Mouse (Mus musculus) inflammation-experienced regulatory T-cells, adult 6 months (primary cell): ENCODE data around the gene Tmprss6. TPM values are rescaled to one million over a fixed set of nuclear protein-coding genes. Genes with fewer than 3 reads are reported as not detected.
A peak's percentile ranks its signal among the peaks of the same experiment; 100 is the strongest.

Source experiments
- ATAC-seq: one replicate; pipeline ENCODE4 v1.8.0; 2017
- polyA plus RNA-seq, 3 experiments: library from polyadenylated mRNA; unstranded; fragments of 100-300 nt; shearing (Covaris generic); gene quantifications; one replicate each; pipeline ENCODE4 v1.2.1; 2017

Gene Tmprss6
- polyA plus RNA-seq, 3 experiments from 2014 or later: not detected

DNA sequence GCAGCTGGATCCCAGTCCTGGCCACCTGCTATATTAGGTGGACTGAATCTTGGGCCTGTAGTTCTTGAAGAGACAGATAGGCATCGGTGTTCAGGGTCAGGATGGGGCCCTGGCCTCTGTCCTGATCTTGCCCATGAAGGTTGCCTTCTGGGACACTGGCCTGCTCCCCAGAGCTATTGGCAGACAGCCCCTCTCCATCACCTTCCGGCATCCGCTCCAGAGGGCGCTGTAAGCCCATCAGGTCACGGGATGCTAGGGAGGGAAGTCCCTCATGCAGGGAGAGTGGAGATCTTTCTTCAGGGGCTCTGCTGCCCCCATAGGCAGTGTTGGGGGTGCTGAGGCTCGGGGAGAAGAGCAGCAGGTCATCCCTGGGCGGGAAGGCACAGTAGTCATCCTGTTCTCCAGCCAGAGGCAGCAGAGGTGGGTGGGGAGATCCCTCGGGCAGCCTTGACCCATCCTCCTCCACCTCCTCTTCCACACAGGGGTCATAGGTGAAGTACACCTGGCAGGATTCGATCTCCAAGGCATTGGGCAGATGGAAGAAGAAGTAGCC is 13.1 kb upstream of the Tmprss6 start:
- no peak for ATAC-seq

DNA sequence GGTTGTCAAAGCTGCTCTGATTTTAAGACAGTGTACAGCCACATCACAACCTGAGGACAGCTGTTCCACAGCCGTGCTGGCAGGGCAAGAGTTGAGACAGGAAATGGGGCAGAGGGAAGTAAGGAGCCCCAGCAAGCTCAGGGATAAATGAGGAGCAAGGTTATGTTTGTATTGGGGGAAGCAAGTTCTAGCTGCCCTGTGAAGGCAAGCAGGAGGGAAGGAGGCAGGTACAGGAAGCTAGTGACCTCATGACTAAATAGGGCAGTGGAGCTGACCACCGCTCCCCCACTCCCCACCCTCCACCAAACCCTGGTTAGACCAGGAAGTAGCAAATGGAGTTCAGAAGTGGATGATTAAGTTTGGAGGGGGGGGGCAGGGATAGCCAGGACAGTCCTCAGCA is 12.6 kb upstream of the Tmprss6 start:
- ATAC-seq: no peak

DNA sequence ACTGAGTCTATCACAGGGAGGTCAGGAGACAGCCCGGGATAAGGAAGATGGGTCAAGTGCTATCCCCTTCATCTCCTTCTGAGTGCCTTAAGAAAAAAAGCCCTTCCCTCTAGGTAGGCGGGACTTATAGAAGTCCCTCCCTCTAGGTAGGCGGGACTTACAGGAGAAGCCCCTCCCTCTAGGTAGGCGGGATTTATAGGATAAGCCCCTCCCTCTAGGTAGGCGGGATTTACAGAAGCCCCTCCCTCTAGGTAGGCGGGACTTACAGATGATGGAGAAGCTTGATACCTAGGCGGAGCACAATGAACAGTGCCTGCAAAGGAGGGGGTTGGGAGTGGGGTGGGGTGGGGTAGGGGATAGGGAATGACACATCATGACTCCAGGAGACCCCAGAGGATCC is 11.7 kb upstream of the Tmprss6 start:
- peak; percentile 6 for ATAC-seq

DNA sequence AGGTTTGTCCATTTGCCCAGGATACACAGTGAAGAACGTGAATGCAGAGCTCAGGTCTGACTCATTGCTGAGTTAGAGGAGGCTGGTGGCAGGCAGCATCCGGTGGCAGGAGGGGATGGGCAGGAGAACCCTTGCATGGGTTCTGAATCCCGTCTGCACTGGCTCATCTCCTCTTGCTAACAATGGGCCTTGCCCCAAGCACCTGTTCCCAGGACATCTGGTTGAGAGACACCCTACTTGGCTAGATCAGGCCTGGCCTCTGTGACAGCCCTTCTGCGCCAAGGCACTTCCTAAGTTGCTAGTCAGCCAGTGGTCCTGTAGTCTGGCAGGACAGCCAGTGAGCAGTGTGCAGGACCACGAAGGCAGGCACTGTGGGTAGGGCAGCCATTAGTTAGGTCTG is 11.0 kb upstream of the Tmprss6 start:
- peak; percentile 39 for ATAC-seq

DNA sequence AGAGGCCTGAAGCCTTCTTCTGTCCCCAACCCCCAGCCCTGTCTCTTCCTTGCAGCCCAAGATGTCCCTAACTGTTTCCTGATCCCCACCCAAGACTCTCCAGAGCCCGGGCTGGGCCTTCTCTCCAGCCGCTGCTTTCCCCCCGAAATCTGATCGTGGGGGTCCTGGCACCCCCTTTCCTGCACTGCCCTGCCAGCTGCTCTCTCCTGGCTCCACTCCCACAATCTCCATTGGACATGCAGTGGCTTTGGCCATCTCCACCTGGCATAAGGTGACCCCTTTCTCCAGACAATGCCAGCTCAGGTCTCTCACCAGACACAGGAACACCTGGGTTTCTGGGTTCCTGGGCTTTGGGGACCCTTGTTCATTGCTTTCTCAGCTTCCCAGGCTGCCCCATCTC is 9.6 kb upstream of the Tmprss6 start:
- no peak for ATAC-seq

DNA sequence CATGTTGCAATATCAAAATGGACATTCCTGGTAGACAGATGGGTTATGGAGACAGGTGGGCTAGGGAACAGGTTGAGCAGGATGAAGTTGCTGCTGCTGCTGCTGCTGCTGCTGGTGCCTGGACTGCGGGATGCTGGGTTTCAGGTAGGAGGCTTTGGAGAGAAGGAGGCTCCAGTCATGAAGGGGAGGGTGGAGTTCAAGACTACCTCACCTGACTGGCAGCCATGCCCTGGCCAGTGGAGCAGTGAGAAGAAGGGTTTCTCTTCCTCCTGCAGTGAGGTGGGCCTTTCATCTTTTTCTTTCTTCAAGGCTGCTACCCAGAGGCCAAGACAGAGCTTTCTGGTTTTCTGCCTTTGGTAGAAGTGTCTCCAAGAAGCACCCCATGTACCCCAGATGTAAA is 8.4 kb upstream of the Tmprss6 start:
- ATAC-seq: no peak

DNA sequence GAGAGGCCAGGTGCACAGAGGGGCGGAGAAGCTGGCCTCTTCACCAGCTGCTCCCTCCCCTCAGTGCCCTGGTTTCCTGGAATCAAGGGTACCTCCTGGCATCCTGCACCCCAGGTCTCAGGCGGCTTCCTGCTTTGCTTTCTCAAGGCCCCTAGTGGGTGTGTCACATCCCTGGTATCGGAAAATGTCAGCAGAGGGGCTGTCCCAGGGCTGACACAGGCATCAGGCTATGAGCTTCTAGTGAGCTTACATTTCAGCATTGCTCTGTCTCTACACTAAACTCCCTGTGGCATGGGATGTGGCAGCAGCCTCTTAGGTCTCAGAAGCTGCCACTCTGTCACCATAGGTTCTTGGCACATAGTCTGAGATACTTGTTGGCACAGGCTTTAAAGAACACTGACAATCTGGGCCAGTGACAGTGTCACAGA is 7.2 kb upstream of the Tmprss6 start:
- peak; percentile 86 for ATAC-seq

DNA sequence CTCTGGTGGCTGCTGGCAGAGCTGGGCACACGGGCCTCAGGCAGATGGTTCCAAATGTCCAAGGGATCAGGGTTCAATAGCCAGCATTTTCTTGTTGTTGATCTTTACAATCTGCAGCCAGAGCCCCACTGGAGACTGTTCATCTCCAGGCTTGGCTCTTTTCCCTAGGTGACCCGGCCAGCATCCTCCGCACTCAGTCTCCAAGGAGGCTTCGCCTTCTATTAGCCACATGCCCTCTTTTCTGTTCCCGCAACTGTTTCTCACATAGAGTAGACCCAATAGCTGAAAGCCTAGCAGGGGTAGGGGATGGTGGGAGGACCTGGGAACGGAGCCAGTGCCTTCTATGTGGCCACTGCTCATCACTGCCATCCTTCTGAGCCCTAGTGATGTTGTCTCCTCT is 5.0 kb upstream of the Tmprss6 start:
- ATAC-seq: no peak

DNA sequence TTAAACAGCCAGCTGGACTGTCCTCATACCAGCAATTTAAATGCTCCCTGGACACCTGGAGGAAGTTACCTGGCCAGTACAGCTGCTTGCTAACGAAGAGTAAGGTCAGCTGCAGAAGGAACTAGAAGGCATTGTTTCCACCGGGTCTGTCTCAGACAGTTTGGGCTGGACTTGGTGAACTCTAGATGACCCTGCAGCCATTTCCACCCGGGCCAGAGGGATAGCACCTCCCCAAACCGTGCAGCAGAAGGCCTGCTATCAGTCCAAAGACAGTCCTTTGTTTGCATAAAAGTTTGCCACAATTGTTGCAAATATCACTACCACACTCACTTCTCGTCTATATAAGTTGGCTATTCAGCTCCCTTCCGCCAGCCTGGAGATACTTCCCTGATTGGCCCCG is 3.5 kb upstream of the Tmprss6 start:
- ATAC-seq: no peak

DNA sequence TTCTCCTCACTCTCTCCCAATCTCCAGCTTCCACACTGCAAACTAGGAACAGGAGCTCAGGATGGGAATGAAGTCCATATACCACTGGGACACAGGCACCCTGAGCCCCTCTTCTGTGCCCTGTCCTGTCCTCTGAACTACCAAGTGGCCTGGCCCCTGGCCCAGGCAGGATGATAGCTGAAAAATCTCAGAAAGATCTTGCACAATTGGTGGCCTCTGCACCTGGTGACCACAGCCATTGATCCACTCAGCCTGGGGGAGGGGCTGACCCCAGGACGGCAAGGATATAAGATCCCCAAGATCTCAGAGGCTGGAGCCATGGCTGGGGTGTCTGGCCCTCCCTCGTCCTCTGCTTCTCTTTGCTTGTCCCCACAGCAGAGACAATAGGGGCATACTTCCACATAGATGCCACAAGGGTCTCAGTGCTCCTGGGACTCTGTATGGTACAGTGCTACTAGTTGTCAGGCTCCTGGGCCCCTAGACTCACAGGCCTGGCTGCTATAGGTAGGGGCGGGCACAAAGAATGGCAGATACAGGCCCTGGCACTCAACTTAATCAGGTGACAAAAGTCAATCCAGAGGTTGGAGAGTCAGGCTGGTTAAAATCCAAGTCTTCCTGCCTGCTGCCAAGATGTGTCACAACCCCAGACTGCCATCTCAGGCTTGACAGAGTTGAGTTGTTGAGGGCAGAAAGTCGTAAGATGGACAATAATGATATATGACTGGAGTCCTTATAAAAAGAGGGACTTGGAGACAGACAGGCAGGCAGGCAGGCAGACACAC is 2.3 kb upstream of the Tmprss6 start:
- no peak for ATAC-seq

DNA sequence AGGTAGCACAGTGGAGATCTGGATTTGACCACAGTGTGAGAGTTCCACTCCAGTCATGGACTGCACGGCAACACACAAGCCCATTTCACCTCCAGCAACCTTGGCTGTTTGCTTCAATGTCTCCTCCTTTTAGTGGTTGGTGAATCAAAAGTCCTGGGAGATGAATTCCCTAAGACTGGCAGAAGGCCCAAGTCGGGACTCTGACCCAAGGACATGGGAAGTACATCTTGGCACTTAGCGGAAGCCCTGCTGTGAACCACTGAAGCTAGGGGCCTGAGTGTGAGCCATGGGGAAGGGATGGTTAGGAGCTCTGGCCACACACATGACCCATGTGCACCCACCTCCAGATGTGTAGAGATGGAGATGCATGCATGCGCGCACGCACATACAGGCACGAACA is 864 bp downstream of the Tmprss6 start:
- no peak for ATAC-seq

DNA sequence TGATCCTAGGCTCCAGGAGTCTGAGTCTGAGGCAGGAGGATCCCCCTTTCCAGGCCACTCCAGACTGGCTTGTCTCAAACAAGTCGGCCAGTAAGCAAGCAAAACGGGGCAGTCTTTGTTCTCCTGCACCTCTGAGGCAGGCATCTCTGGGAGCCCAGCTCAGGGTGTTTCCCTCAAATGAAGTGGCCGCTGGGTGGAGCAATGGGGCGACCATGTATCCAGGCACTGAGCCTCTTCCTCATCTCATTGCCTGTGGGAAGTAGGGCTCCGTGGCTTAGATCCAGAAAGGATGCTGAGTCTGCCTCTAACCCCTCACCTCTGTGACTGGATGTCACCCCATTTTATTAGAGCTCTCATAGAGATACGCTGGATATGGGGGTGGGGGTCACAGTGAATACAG is 1.6 kb downstream of the Tmprss6 start:
- no peak for ATAC-seq

DNA sequence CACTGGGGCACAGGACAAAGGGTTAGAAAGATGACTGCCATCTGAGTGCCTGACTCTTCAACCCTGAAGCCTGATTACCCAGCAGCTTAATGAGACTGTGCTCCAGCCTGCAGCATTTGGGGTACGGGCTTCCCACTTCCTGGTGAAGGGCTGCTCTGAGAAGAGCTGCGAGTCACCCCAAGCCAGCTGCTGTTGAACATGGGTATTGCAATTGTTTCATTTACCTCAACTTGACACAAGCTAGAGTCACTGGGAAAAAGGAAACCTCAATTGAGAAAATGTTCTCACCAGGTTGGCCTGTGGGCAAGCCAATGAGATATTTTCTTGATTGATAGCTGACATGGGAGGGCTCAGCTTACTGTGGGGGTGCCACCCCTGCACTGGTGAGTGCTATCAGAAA is 5.5 kb downstream of the Tmprss6 start:
- peak; percentile 87 for ATAC-seq

DNA sequence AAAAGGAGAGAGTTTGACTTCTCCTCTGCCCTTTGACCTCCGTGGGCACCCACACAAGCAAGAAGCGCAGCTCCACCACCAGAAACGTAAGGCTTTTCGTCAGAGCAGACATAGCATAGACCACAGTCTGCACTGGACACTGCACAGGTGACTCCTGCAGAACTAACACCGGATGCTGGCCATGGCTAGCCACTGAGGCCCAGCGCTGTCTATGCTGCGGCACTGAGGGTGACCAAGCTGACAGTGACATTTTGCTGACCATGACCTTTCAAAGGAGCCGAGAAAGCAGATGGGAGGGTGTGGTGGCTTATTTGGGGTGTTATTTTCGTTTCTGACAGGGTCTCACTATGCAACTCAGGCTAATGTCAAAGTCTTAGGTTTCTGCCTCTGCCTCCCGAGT is 11.2 kb downstream of the Tmprss6 start:
- ATAC-seq: no peak

DNA sequence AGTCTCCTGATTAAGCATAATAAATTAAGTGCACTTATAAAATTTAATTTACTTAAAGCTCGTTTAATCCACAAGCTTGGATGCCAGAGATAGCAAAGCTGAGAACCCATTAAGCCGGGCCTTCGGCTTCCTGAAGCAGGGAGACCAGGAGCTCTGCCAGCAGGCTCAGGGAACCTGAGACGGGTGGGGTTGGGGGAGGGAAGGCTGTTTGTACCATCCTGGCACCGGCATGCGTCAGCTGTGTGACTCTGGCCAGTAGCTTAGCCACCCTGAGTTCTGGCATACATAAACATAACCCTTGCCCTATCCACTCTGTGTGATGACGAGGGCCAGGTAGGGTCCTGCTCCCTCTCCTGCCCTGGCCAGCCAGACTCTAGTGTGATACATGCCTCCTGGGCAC is 12.4 kb downstream of the Tmprss6 start:
- ATAC-seq: no peak

DNA sequence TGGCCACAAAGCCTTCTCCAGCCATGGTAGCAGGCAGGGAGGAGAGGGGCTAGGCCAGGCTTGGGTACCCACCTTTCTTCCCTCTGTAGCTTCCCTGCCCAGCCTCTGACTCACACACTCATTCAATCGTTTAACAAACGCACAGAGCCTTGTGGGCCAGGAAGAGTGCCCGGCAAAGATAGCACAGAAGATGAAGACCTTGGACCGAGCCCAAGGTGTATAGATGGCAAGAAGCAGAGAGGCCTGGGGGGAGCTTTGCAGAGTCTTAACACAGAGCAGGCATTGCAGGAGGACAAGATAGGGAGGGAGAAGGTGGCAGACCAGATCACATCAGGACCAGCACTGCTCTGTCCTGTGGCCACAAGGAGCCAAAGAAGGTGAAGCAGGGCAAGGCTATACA is 13.3 kb downstream of the Tmprss6 start:
- ATAC-seq: no peak

DNA sequence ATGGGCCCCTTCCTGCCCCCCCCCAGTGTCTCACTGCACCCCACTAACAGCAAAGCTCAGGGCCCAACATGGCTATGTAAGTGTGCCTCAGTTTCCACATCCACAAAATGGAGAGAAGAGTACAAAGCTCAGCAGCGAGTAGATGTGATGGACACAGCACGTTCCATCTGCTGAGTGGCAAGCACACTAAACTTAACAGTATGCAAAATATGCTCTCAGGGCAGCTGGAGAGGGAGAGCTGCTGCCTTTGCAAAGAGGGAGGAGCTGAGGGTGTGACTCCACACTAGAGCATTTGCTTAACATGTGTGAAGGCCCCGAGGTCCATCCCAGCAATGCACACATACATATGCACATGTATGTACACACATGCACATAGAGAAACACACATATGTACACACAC is 15.5 kb downstream of the Tmprss6 start:
- ATAC-seq: no peak

DNA sequence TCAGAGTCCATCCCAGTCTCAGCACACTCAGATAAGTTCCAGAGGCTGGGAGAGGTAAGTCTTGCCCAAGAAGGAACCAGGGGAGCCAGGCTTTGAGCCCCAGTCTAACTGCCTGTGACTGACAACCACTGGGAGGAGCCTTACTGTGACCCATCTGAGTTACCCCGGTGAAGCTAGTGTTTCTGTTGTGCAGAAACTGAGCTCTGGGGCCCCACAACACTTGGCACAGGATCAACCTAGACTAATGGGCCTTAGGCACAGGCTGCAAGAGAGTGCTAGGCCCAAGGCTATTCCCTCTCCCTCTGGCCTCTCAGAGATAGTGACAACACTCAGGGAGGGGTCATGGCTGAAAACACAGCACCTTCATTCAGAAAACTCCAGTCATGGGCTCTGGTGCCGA is 17.2 kb downstream of the Tmprss6 start:
- no peak for ATAC-seq

DNA sequence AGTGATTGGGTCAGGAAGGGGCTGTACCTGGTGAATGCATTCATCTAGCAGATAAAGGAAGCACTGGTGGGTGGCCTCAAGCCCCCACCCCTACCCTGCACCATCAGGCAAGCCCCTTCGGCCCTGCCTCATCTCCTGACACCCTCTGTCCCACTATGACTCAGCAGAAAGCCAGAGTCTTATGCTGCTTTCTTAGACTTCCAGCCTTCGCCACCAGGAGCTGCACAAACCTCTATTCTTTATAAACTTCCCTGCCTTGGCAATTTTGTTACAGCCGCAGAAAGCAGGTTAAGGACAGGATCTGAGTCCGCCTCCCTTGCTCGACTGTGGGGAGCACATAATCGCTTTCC is 18.0 kb downstream of the Tmprss6 start:
- peak; percentile 30 for ATAC-seq

DNA sequence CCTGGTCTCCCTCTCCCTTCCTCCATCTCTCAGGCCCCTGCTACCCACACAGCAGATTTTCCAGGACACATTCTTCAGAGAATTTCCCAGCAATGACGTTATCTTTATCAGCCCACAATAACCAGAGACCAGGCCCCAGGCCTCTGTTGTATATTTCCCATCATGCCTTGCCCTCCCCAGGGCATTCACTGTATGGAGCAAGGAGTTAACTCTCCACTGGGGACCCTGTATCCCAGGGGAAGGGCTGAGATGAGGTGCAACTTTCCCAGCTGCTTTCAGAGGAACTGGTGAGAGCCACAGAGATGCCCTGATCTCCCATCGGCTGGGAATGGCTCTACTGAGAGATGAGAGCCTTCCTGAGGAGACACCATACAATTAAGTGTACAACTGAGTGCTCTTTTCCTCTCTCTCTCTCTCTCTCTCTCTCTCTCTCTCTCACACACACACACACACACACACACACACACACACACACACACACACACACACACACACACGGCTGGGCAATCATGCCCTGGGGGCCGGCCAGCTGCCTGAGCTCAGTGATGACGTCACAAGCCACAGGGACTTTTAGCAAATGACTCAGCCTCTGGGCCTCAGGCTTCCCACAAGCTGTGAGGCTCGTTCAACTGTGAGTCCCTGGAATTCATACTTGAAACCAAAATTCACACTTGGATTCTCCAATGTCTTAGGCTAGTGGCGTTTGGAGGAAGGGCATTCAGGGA is 18.6 kb downstream of the Tmprss6 start:
- ATAC-seq: peak; percentile 73

DNA sequence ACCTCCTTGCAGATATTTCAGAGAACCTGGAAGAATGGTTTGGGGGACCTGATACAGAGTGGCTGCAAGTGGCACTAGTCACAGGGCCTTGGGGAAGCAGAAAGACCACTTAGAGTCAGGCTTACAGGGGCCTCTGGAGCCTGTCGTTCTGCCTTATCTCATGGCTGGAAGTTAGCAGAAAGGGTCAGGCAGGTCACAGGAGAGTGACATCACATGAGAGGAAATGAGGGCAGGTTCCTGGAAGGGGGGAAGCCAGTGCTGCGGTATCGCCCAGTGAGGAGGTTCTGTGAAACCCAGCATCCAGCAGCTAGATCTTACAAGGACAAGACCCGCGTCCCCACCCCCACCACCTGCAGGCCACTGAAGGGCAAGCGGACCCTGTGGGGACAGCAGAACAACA is 19.3 kb downstream of the Tmprss6 start:
- ATAC-seq: peak; percentile 42

DNA sequence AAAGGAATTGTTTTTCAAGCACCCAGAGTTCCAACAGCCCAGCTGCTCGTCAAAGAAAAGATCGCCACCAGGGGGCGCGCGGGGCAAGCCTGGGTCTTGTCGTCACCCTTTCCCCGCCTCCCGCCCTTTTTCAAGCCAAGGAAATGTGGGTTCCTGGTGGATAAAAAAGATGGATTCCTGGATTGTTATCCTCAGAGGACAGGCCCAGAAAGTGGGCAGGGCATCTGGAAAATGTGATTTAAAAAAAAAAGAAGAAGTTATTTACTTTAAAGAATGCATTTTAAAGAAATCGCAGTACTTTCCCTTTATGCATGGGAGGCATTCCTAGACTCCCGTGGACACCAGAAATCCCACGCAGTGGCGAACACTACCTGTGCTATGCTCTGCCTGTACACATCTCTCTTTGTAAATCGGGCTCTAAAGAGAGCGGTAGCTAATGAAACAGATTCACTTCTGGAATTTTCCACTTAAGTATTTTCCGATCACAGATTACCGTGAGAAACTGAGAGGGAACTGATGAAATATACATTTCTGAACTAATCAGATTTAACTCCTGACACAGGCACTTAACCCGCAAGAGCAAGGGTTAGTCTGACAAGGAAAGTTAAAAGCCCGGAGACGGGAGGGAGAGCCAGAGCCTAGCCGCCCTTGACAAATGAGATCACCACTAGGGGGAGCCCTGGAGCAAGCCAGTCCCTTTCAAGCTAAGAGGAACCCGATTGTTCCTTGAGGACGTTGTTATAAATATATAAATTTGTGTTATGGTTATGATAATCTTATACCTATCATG is 20.5 kb downstream of the Tmprss6 start:
- ATAC-seq: peak; percentile 57

DNA sequence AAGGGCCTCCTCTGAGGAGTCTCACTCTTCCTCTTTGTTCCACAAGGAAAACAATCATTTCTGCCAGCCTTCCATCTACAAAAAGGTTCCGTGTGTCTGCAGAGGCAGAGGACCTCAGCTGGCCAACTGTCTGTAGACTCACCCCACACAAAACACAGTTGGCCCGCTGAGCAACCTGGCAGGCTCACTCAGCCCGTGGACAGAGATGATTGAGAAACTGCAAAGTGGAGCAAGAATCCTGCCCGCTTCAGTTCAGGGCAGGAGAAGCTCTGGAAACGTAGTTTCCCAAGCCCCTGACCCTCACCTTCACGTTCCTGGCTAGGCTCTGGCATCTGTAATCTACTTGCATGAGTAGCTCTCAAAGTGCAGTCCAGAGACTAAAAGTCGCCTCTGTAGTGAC is 21.3 kb downstream of the Tmprss6 start:
- no peak for ATAC-seq
